Mouse (Mus musculus): ENCODE results near the gene Gm9970. TPM values are rescaled to one million over a fixed set of nuclear protein-coding genes. Genes with fewer than 3 reads are reported as not detected.

Gene Gm9970
- polyA plus RNA-seq, 1 experiment = not detected

DNA sequence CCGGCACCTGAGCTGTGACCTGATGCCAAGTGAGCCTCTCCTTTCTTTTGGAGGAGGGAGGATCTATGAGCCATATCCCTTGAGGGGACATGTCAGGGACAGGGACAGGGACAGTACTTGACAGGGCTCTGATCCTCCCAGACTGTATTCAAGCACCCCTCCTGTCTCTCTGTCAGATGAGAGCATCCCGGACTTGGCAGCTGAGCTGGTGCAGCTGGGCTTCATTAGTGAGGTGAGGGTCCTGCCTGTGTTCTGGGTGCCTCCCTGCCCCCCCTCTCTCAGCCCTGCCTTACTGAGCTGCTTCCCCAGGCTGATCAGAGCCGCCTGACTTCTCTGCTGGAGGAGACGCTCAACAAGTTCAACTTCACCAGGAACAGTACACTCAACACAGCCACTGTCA lies 9.7 kb upstream of the Gm9970 start:
- Histone ChIP-seq H3K36me3 (ENCODE audit: control insufficient read depth, insufficient read depth, low read length, poor library complexity, severe bottlenecking) (peaks cover 8% of the 10 kb centered on the region; the same call in 1 of the 2 replicates), H3K27ac (ENCODE audit: insufficient read depth, low read length) (no peak overlapping the region), H3K27me3 (ENCODE audit: control insufficient read depth, insufficient read depth, low read length, poor library complexity, severe bottlenecking) (no peaks in the 10 kb centered on the region), H3K9ac (ENCODE audit: low read depth, poor library complexity, severe bottlenecking) (no peak overlapping the region), H3K4me3 (ENCODE audit: low read depth, low read length) (no peak overlapping the region), H3K9me3 (replicated peaks; ENCODE audit: control insufficient read depth, insufficient read depth, low read length, poor library complexity, severe bottlenecking) (no peaks in the 10 kb centered on the region), H3K4me1 (ENCODE audit: control insufficient read depth, insufficient read depth, low read length) (peaks cover 2% of the 10 kb centered on the region)
- TF ChIP-seq CTCF (IDR thresholded peaks at IDR 0.05; ENCODE audit: low read depth, low read length) (no peak), EP300 (IDR thresholded peaks at IDR 0.05; ENCODE audit: insufficient read depth, low read depth, low read length) (no peak), POLR2A (IDR thresholded peaks at IDR 0.05; ENCODE audit: insufficient read depth, low read length) (no peak)

DNA sequence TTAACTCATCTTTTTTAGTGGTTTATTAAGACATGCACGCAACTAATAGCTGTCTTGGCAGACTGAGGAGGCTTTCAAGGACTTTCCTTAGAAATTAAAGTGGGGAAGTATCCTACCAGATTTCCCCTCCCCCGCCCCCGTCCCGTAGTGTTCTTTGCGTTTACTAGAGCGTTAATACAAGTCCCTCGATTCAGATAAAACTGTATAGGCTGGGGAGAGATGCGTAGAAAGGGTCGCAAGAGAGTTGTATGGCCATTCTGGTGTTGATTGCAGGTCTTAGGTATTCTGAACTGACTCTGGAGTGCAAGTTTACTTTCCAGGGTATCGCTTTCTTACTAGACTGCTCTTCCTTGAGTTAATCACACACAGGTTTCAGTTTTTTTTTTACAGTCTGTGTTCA lies 1.2 kb upstream of the Gm9970 start:
- no peak overlapping the region for H3K27ac ChIP-seq (ENCODE audit: insufficient read depth, low read length)
- TF ChIP-seq POLR2A (IDR thresholded peaks at IDR 0.05; ENCODE audit: insufficient read depth, low read length) = no peak
- TF ChIP-seq CTCF (IDR thresholded peaks at IDR 0.05; ENCODE audit: low read depth, low read length) = no peak
- no peak for TF ChIP-seq EP300 (IDR thresholded peaks at IDR 0.05; ENCODE audit: insufficient read depth, low read depth, low read length)
- no peaks in the 10 kb centered on the region for H3K36me3 ChIP-seq (ENCODE audit: control insufficient read depth, insufficient read depth, low read length, poor library complexity, severe bottlenecking)
- H3K9me3 ChIP-seq (replicated peaks; ENCODE audit: control insufficient read depth, insufficient read depth, low read length, poor library complexity, severe bottlenecking) = no peaks in the 10 kb centered on the region
- no peak overlapping the region for H3K4me3 ChIP-seq (ENCODE audit: low read depth, low read length)
- no peaks in the 10 kb centered on the region for H3K4me1 ChIP-seq (ENCODE audit: control insufficient read depth, insufficient read depth, low read length)
- no peaks in the 10 kb centered on the region for H3K27me3 ChIP-seq (ENCODE audit: control insufficient read depth, insufficient read depth, low read length, poor library complexity, severe bottlenecking)
- H3K9ac ChIP-seq (ENCODE audit: low read depth, poor library complexity, severe bottlenecking) = peak overlapping the region; percentile 85

DNA sequence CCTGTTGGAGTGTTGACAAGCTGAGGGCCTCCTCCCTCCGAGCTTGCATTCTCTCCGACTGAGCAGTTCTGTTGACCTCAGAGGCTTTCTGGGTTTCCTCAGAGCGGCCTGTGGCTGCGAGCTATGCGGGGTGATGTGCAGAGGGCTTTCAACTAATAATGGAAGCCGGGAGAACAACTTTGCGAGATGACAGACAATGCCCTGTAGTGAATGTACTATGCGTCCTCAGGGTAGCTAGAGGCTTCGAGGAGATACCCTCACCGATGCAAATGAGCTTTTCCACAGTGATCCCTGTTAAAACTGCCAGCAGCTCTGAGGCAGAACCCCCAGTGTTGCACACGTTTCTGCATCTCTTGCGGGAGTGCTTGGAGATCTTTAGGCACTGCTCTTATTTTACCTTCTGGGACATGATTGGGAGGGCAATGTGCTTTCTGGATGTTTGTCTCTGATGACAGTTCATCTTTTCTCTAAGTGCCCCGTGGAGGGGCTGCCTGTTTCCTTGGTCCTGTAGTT lies 546 bp upstream of the Gm9970 start:
- no peaks in the 10 kb centered on the region for H3K36me3 ChIP-seq (ENCODE audit: control insufficient read depth, insufficient read depth, low read length, poor library complexity, severe bottlenecking)
- no peaks in the 10 kb centered on the region for H3K4me1 ChIP-seq (ENCODE audit: control insufficient read depth, insufficient read depth, low read length)
- TF ChIP-seq POLR2A (IDR thresholded peaks at IDR 0.05; ENCODE audit: insufficient read depth, low read length) = no peak
- TF ChIP-seq EP300 (IDR thresholded peaks at IDR 0.05; ENCODE audit: insufficient read depth, low read depth, low read length) = no peak
- TF ChIP-seq CTCF (IDR thresholded peaks at IDR 0.05; ENCODE audit: low read depth, low read length) = no peak
- H3K27me3 ChIP-seq (ENCODE audit: control insufficient read depth, insufficient read depth, low read length, poor library complexity, severe bottlenecking) = no peaks in the 10 kb centered on the region
- H3K9ac ChIP-seq (ENCODE audit: low read depth, poor library complexity, severe bottlenecking) = peak overlapping the region; percentile 85
- H3K4me3 ChIP-seq (ENCODE audit: low read depth, low read length) = peak overlapping the region; percentile 94
- H3K27ac ChIP-seq (ENCODE audit: insufficient read depth, low read length) = no peak overlapping the region
- no peaks in the 10 kb centered on the region for H3K9me3 ChIP-seq (replicated peaks; ENCODE audit: control insufficient read depth, insufficient read depth, low read length, poor library complexity, severe bottlenecking)

DNA sequence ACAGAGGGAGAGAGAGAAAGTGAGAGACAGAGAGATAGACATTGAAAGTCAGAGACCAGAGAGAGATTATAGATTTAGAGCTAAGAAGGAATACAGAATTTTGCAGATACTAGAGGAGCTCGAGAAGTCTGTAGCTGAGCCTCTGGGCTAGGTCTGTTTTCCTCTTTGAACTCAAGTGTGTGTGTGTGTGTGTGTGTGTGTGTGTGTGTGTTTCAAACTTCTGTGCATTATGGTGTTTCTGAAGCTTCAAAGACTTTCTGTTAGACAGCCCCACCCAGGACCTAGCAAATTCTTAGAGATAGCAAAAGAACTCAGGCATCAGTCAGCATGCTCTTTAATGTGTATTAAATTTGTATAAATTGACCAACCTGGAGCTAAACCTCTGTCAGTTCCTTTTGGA lies 14.4 kb downstream of the Gm9970 start:
- TF ChIP-seq CTCF (IDR thresholded peaks at IDR 0.05; ENCODE audit: low read depth, low read length) (no peak), POLR2A (IDR thresholded peaks at IDR 0.05; ENCODE audit: insufficient read depth, low read length) (no peak)
- no peak overlapping the region for H3K4me3 ChIP-seq (ENCODE audit: low read depth, low read length)
- H3K4me1 ChIP-seq (ENCODE audit: control insufficient read depth, insufficient read depth, low read length) = no peaks in the 10 kb centered on the region
- no peaks in the 10 kb centered on the region for H3K36me3 ChIP-seq (ENCODE audit: control insufficient read depth, insufficient read depth, low read length, poor library complexity, severe bottlenecking)
- no peak overlapping the region for H3K9ac ChIP-seq (ENCODE audit: low read depth, poor library complexity, severe bottlenecking)
- no peaks in the 10 kb centered on the region for H3K9me3 ChIP-seq (replicated peaks; ENCODE audit: control insufficient read depth, insufficient read depth, low read length, poor library complexity, severe bottlenecking)
- H3K27me3 ChIP-seq (ENCODE audit: control insufficient read depth, insufficient read depth, low read length, poor library complexity, severe bottlenecking) = no peaks in the 10 kb centered on the region
- H3K27ac ChIP-seq (ENCODE audit: insufficient read depth, low read length) = no peak overlapping the region

DNA sequence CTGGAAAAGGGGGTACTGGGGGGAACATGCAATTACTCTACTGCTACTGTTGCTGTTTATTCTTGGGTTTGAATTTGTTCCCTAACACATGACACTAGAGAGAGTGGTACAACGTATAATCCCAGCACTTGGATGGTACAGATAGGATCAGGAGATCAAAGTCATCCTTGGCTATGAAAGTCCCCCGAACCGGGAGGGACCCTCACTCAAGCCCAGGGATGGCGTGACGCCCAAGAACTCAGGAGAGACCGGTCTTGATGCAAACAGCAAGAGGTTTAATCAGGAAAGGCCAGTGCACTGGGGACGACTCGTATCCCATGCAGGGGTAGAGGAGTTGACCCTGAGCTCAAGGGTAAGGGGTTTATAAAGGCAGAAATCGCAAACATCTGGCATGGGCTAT lies 18.3 kb downstream of the Gm9970 start:
- H3K27ac ChIP-seq (ENCODE audit: insufficient read depth, low read length) = no peak overlapping the region
- no peak overlapping the region for H3K9ac ChIP-seq (ENCODE audit: low read depth, poor library complexity, severe bottlenecking)
- H3K9me3 ChIP-seq (replicated peaks; ENCODE audit: control insufficient read depth, insufficient read depth, low read length, poor library complexity, severe bottlenecking) = no peaks in the 10 kb centered on the region
- no peaks in the 10 kb centered on the region for H3K27me3 ChIP-seq (ENCODE audit: control insufficient read depth, insufficient read depth, low read length, poor library complexity, severe bottlenecking)
- H3K4me3 ChIP-seq (ENCODE audit: low read depth, low read length) = no peak overlapping the region
- no peak for TF ChIP-seq EP300 (IDR thresholded peaks at IDR 0.05; ENCODE audit: insufficient read depth, low read depth, low read length)
- TF ChIP-seq CTCF (IDR thresholded peaks at IDR 0.05; ENCODE audit: low read depth, low read length) = no peak
- no peak for TF ChIP-seq POLR2A (IDR thresholded peaks at IDR 0.05; ENCODE audit: insufficient read depth, low read length)
- H3K4me1 ChIP-seq (ENCODE audit: control insufficient read depth, insufficient read depth, low read length) = no peaks in the 10 kb centered on the region
- no peaks in the 10 kb centered on the region for H3K36me3 ChIP-seq (ENCODE audit: control insufficient read depth, insufficient read depth, low read length, poor library complexity, severe bottlenecking)

DNA sequence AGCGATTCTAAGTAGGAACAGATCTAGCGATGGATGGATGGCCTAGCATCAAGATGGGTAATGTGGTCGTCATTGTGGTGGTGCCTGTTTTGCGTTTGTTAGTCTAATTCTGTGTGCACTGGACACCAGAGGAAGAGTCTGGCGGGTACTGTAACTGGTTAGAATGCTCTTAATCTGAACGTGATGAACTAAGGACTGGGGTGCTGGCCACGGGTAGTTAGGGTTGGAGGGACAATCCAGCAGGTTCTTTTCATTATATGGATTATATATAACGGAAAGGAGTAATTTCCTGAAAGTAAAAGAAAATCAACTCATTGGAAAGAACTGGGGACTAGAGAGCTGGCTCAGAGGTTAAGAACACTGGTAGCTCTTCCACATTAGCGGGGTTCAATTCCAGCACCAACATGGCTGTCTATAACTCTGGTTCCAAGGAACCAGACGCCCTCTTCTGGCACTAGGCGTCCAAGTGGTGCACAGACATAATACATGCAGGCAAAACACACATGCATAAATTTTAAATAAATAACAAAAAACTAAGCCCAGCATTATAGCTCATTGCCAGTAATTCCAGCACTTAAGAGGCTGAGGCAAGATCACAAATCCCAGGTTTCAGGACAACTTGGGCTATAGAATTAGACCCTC lies 19.6 kb downstream of the Gm9970 start:
- Histone ChIP-seq H3K4me3 (ENCODE audit: low read depth, low read length) (peak overlapping the region; percentile 96), H3K27ac (ENCODE audit: insufficient read depth, low read length) (peak overlapping the region; percentile 85), H3K27me3 (ENCODE audit: control insufficient read depth, insufficient read depth, low read length, poor library complexity, severe bottlenecking) (no peaks in the 10 kb centered on the region), H3K4me1 (ENCODE audit: control insufficient read depth, insufficient read depth, low read length) (no peaks in the 10 kb centered on the region), H3K36me3 (ENCODE audit: control insufficient read depth, insufficient read depth, low read length, poor library complexity, severe bottlenecking) (no peaks in the 10 kb centered on the region), H3K9ac (ENCODE audit: low read depth, poor library complexity, severe bottlenecking) (peak overlapping the region; percentile 94), H3K9me3 (replicated peaks; ENCODE audit: control insufficient read depth, insufficient read depth, low read length, poor library complexity, severe bottlenecking) (no peaks in the 10 kb centered on the region)
- TF ChIP-seq EP300 (IDR thresholded peaks at IDR 0.05; ENCODE audit: insufficient read depth, low read depth, low read length) (no peak), CTCF (IDR thresholded peaks at IDR 0.05; ENCODE audit: low read depth, low read length) (peak; percentile 53)

Measured in ES-Bruce4 (cell line).